Mouse (Mus musculus): Measurements from ENCODE around the gene Daam1.

GRCm38 (mm10) chr12:71950095-71950877, 119.4 kb downstream of the Daam1 start:
- TF ChIP-seq CTCF (IDR thresholded peaks at IDR 0.05; ENCODE audit: low read depth) (no peak), EP300 (IDR thresholded peaks at IDR 0.05; ENCODE audit: low read depth) (no peak)

Measured in liver, postnatal 0 days (tissue).